Mouse (Mus musculus) liver, postnatal 0 days (tissue): ENCODE data around the gene Alg9. TPM values are rescaled to one million over a fixed set of nuclear protein-coding genes. Genes with fewer than 3 reads are reported as not detected.

ENCODE experiments used
- ATAC-seq: fragments of 200-750 bp; cut with Nextera tagmentation; 2 replicates; pipeline ENCODE4 v1.8.0; 2017; ENCODE audit warnings: mild to moderate bottlenecking, moderate library complexity
- DNase-seq: peaks from one replicate; pipeline ENCODE4 v3.0.0-alpha.2; 2016
- H3K27ac ChIP-seq: fragments of 300-500 bp; sonication (generic); 2 replicates; pipeline ENCODE4 v1.5.1; 2014; ENCODE audit warnings: antibody characterized with exemption, moderate library complexity, mild to moderate bottlenecking, low read depth
- H3K27me3 ChIP-seq: fragments of 300-500 bp; sonication (generic); 2 replicates; pipeline ENCODE4 v1.6.1; 2014; ENCODE audit warnings: low read length, control low read depth, mixed read lengths; ENCODE audit not compliant: insufficient read depth
- H3K36me3 ChIP-seq: fragments of 300-500 bp; sonication (generic); replicated peaks from 2 replicates; pipeline ENCODE4 v1.6.1; 2014; ENCODE audit warnings: mild to moderate bottlenecking, control low read depth, low read length, moderate library complexity, mixed read lengths; ENCODE audit not compliant: insufficient read depth
- H3K4me1 ChIP-seq: fragments of 300-500 bp; sonication (generic); 2 replicates; pipeline ENCODE4 v1.6.1; 2014; ENCODE audit warnings: antibody characterized with exemption, mild to moderate bottlenecking, control low read depth; ENCODE audit not compliant: insufficient read depth
- H3K4me2 ChIP-seq: fragments of 300-500 bp; sonication (generic); 2 replicates; pipeline ENCODE4 v1.6.1; 2014; ENCODE audit warnings: low read depth, mild to moderate bottlenecking, low read length, moderate library complexity, mixed read lengths
- H3K4me3 ChIP-seq: fragments of 300-500 bp; sonication (generic); 2 replicates; pipeline ENCODE4 v1.5.1; 2014; ENCODE audit warnings: low read depth, low read length
- H3K9ac ChIP-seq: fragments of 300-500 bp; sonication (generic); replicated peaks from 2 replicates; pipeline ENCODE4 v1.6.1; 2014; ENCODE audit warnings: mild to moderate bottlenecking, moderate library complexity
- H3K9me3 ChIP-seq: fragments of 300-500 bp; sonication (generic); 2 replicates; pipeline ENCODE4 v1.6.1; 2016; ENCODE audit warnings: mild to moderate bottlenecking, control low read depth, low read length, mixed read lengths
- CTCF ChIP-seq: sonication (generic); IDR thresholded peaks from 2 replicates; pipeline ENCODE4 v1.5.1; 2016; ENCODE audit warnings: antibody characterized with exemption, low read depth
- EP300 ChIP-seq: IDR thresholded peaks from 2 replicates; pipeline ENCODE4 v1.6.1; 2016; ENCODE audit warnings: antibody characterized with exemption, low read depth, mild to moderate bottlenecking
- WGBS: fragments of 180-500 bp; shearing (Covaris S2); extraction: QIAGEN DNeasy Blood & Tissue Kit; methylation state at CpG from one replicate; pipeline ENCODE4 v1.1.7; 2014; ENCODE audit not compliant: insufficient replicate concordance; 5-methylcytosine and 5-hydroxymethylcytosine counted together
- polyA plus RNA-seq: library from polyadenylated mRNA; unstranded; fragments of >200 nt; fragmentation: Nextera tagmentation; extraction: Ambion mirVana; gene quantifications from 2 replicates; pipeline ENCODE4 v1.2.1, GENCODE M21; 2015

Alg9 gene
- polyA plus RNA-seq, 1 experiment from 2014 or later: 8.6 TPM

- Histone ChIP-seq H3K4me3 (no peak overlapping the region), H3K9me3 (no peaks in the 10 kb centered on the region), H3K9ac (no peak overlapping the region), H3K36me3 (peaks cover 27% of the 10 kb centered on the region), H3K4me1 (peaks cover 33% of the 10 kb centered on the region), H3K27ac (peak overlapping the region; percentile 86), H3K4me2 (no peak overlapping the region; the same call in 1 of the 2 replicates), H3K27me3 (no peaks in the 10 kb centered on the region)
- 62% methylated on average over 7 of the region's 7 CpGs for WGBS
- DNase-seq (peak; percentile 38), ATAC-seq (peak; percentile 92)
- TF ChIP-seq EP300 (peak; percentile 96), CTCF (no peak)
These were observed 36.4 kb downstream of the Alg9 start for GRCm38 (mm10) chr9:50811187-50811586.

- TF ChIP-seq EP300: no peak
- no peak for TF ChIP-seq CTCF
- no peaks in the 10 kb centered on the region for H3K9me3 ChIP-seq
- no peak overlapping the region for H3K9ac ChIP-seq
- H3K27me3 ChIP-seq: no peaks in the 10 kb centered on the region
- no peak for DNase-seq
- peaks cover 33% of the 10 kb centered on the region for H3K4me1 ChIP-seq
- H3K27ac ChIP-seq: peak overlapping the region; percentile 86
- no peak overlapping the region for H3K4me3 ChIP-seq
- peak; percentile 53 for ATAC-seq
- WGBS: 52% methylated on average over 2 of the region's 2 CpGs
- H3K4me2 ChIP-seq: no peak overlapping the region
- peaks cover 23% of the 10 kb centered on the region for H3K36me3 ChIP-seq
These were observed 36.9 kb downstream of the Alg9 start for GRCm38 (mm10) chr9:50811746-50812145.

- Histone ChIP-seq H3K4me2 (peak overlapping the region; percentile 24; the same call in 1 of the 2 replicates), H3K27ac (0 out of 2 replicates have a peak overlapping the region, but pooled peaks have one; percentile 2)
- DNase-seq: no peak
These were observed 39.0 kb downstream of the Alg9 start for GRCm38 (mm10) chr9:50813796-50814195.

GRCm38 (mm10) chr9:50815666-50816065 is 40.8 kb downstream of the Alg9 start:
- Histone ChIP-seq H3K4me2 (no peak overlapping the region), H3K36me3 (peaks cover 9% of the 10 kb centered on the region), H3K27ac (no peak overlapping the region), H3K4me3 (no peak overlapping the region), H3K9ac (no peak overlapping the region), H3K27me3 (no peaks in the 10 kb centered on the region), H3K9me3 (no peaks in the 10 kb centered on the region), H3K4me1 (peaks cover 32% of the 10 kb centered on the region)
- ATAC-seq: no peak
- 74% methylated on average over 4 of the region's 4 CpGs for WGBS
- DNase-seq: no peak
- 0 out of 2 replicates have a peak, but pooled peaks have one; percentile 7 for TF ChIP-seq CTCF
- TF ChIP-seq EP300: no peak

More at GRCm38 (mm10) chr9:50813796-50814195, 39.0 kb downstream of the Alg9 start:
- Histone ChIP-seq H3K4me3 (no peak overlapping the region), H3K9ac (no peak overlapping the region), H3K4me1 (peaks cover 39% of the 10 kb centered on the region), H3K9me3 (no peaks in the 10 kb centered on the region), H3K36me3 (peaks cover 23% of the 10 kb centered on the region), H3K27me3 (no peaks in the 10 kb centered on the region)
- peak; percentile 38; the same call in 1 of the 2 replicates for ATAC-seq
- TF ChIP-seq CTCF: no peak
- peak; percentile 81 for TF ChIP-seq EP300
- 70% methylated on average over 5 of the region's 5 CpGs for WGBS

- Histone ChIP-seq H3K9me3 (no peaks in the 10 kb centered on the region), H3K36me3 (peaks cover 9% of the 10 kb centered on the region), H3K27ac (peak overlapping the region; percentile 34), H3K9ac (no peak overlapping the region), H3K4me1 (peaks cover 27% of the 10 kb centered on the region), H3K4me3 (no peak overlapping the region), H3K4me2 (no peak overlapping the region), H3K27me3 (no peaks in the 10 kb centered on the region)
- DNase-seq: peak; percentile 37
- WGBS: 62% methylated on average over 1 of the region's 1 CpGs
- peak; percentile 88 for ATAC-seq
- TF ChIP-seq CTCF (no peak), EP300 (peak; percentile 100)
These were observed 41.7 kb downstream of the Alg9 start for GRCm38 (mm10) chr9:50816512-50816911.

- H3K4me1 ChIP-seq: peaks cover 14% of the 10 kb centered on the region
- H3K36me3 ChIP-seq: peaks cover 9% of the 10 kb centered on the region
- H3K9ac ChIP-seq: no peak overlapping the region
- H3K4me3 ChIP-seq: no peak overlapping the region
- H3K4me2 ChIP-seq: no peak overlapping the region
- no peak for TF ChIP-seq CTCF
- TF ChIP-seq EP300: no peak
- 64% methylated on average over 6 of the region's 6 CpGs for WGBS
- ATAC-seq (no peak), DNase-seq (no peak)
- H3K27me3 ChIP-seq: no peaks in the 10 kb centered on the region
- no peaks in the 10 kb centered on the region for H3K9me3 ChIP-seq
- no peak overlapping the region for H3K27ac ChIP-seq
These were observed 43.2 kb downstream of the Alg9 start for GRCm38 (mm10) chr9:50818050-50818449.

GRCm38 (mm10) chr9:50819716-50820115 is 44.9 kb downstream of the Alg9 start:
- Histone ChIP-seq H3K9me3 (no peaks in the 10 kb centered on the region), H3K36me3 (peaks cover 2% of the 10 kb centered on the region; the same call in 1 of the 2 replicates), H3K27ac (no peak overlapping the region), H3K9ac (no peak overlapping the region), H3K4me2 (no peak overlapping the region), H3K27me3 (no peaks in the 10 kb centered on the region), H3K4me1 (peaks cover 9% of the 10 kb centered on the region), H3K4me3 (no peak overlapping the region)
- ATAC-seq (no peak), DNase-seq (no peak)
- 91% methylated on average over 6 of the region's 6 CpGs for WGBS
- TF ChIP-seq CTCF: no peak
- TF ChIP-seq EP300: no peak
